Mouse (Mus musculus) liver, postnatal 0 days (tissue): ENCODE measurements around the gene Lef1.

ENCODE experiments used
- CTCF ChIP-seq: sonication (generic); IDR thresholded peaks from 2 replicates; pipeline ENCODE4 v1.5.1; 2016; ENCODE audit warnings: antibody characterized with exemption, low read depth
- EP300 ChIP-seq: IDR thresholded peaks from 2 replicates; pipeline ENCODE4 v1.6.1; 2016; ENCODE audit warnings: antibody characterized with exemption, low read depth, mild to moderate bottlenecking

- TF ChIP-seq EP300 (no peak), CTCF (no peak)
These were observed 40.1 kb upstream of the Lef1 start for GRCm38 (mm10) chr3:131070210-131070609.
